Mouse (Mus musculus): ENCODE measurements around the gene Moap1. TPM values are rescaled to one million over a fixed set of nuclear protein-coding genes. Genes with fewer than 3 reads are reported as not detected.

The Moap1 gene
- polyA plus RNA-seq, 1 experiment from 2014 or later = 38.7 TPM

DNA sequence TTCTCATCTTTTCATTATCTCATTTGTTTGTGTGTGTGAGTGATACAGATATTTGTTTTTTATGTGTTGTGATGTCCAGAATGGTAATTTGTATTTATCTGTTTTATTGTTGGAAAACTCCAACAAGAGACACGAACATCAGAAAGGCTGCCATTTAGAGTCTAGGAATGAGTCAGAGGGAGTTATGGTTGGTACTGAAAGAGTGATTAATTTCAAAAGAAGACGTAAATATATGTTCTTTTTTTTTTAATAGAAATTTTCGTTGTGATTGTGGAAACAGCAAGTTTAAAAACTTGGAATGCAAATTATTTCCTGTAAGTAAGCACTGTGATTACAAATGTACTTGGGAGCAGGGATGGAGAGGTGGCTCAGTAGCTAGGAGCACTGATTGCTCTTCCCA lies 18.2 kb upstream of the Moap1 start:
- Histone ChIP-seq H3K36me3 (ENCODE audit: poor library complexity, severe bottlenecking) (peaks cover 32% of the 10 kb centered on the region), H3K9ac (no peak overlapping the region), H3K9me3 (replicated peaks) (no peaks in the 10 kb centered on the region), H3K27ac (no peak overlapping the region), H3K4me3 (no peak overlapping the region), H3K4me1 (peaks cover 22% of the 10 kb centered on the region), H3K4me2 (no peak overlapping the region), H3K27me3 (no peaks in the 10 kb centered on the region)
- ATAC-seq = no peak
- WGBS = 88% methylated on average over 3 of the region's 3 CpGs

DNA sequence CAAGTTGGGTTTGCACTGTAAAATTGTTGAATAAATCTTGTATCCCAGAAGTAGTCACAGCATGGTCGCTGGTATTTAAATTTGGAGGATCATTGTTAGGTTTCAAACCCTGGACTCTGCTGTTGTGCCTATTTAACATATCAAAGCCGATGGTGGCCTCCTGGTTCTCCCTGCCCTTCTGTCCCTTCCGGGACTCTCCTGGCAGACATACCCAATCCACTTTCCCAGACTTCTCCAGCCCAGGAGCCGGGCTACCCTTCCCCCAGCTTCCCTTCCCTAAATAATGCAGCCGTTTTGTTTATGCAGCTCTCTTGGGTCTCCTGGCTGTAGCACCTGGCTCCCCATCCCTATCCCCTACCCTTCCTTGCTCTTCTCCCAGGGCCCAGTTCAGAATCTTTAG lies 15.5 kb upstream of the Moap1 start:
- Histone ChIP-seq H3K36me3 (ENCODE audit: poor library complexity, severe bottlenecking) (peaks cover 15% of the 10 kb centered on the region), H3K4me1 (peaks cover 33% of the 10 kb centered on the region), H3K9ac (peak overlapping the region; percentile 91), H3K9me3 (replicated peaks) (no peaks in the 10 kb centered on the region), H3K27me3 (no peaks in the 10 kb centered on the region), H3K4me2 (peak overlapping the region; percentile 92), H3K27ac (no peak overlapping the region), H3K4me3 (peak overlapping the region; percentile 89)
- under 1% methylated on average over 5 of the region's 5 CpGs for WGBS
- no peak for ATAC-seq

DNA sequence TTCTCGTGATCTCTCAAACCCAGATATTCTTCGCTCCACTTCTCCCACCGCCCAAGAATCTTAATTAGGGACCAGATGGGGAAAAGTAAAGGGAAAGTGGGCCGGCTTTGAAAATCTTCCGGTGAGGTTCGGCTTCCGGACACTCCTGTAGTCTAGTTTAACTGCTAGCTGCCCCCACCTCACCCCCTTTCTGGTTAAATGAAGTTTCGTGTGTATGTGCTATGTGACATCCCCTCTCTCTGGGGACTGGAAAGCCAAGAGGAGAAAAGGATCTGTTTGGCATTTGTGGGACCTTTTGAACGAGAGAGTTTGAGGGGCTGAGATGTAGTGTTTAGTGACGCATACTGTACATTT lies 14.9 kb upstream of the Moap1 start, which contains the start of gene Gm20604:
Gm20604 (minus strand) TSS at position 270 of the 354 bp plus-strand sequence.
- H3K27me3 ChIP-seq = no peaks in the 10 kb centered on the region
- under 1% methylated on average over 10 of the region's 10 CpGs for WGBS
- ATAC-seq = no peak

DNA sequence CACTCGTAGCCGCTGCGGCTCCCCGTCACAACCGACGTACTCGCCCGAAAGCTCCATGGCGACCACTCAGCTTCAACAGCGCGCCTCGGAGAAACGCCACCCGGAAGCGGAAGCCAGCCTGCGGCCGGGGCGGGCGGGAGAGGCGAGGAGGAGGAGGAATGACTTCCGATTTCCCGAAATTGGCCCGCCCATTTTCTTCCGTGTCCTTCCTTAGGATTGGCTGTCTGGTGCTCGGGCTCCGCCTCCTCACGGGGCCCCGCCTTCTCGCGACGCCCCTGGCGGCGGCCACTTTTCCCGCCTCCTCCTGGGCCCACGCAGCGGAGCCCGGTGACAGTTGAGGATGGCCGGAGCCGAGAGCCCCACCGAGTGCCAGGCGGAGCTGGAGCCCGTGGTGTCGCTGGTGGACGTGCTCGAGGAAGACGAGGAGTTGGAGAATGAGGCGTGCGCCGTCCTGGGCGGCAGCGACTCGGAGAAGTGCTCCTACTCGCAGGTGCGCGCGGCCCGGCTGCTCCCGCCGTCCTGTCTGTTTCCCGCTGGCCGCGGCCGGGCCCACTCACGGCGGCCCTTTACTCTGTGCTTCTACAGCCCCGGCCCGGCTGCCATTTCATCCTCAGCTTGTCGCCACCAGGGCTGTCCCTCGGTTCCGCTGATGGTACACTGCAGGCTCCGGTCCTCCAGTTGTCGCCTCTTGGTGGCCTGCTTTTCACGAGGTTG lies 14.4 kb upstream of the Moap1 start, which contains the start of the genes Gm28051, Gon7 and Ubr7:
Gm28051 (minus strand) TSS at position 77 of the 714 bp plus-strand sequence.
Gon7 (minus strand) TSS at position 115 of the 714 bp plus-strand sequence.
Ubr7 (plus strand) TSS at position 279 of the 714 bp plus-strand sequence.
- Histone ChIP-seq H3K9me3 (replicated peaks) (no peaks in the 10 kb centered on the region), H3K9ac (peak within 1 kb of the TSS; percentile 91), H3K27ac (peak within 1 kb of the TSS; percentile 86), H3K4me3 (peak within 1 kb of the TSS; percentile 89), H3K4me1 (peaks cover 33% of the 10 kb centered on the region), H3K4me2 (peak within 1 kb of the TSS; percentile 92), H3K36me3 (ENCODE audit: poor library complexity, severe bottlenecking) (peaks cover 14% of the 10 kb centered on the region), H3K27me3 (no peaks in the 10 kb centered on the region)
- ATAC-seq = peak; percentile 98
- under 1% methylated on average over 73 of the region's 73 CpGs for WGBS

More for the DNA sequence above, 14.9 kb upstream of the Moap1 start, which contains the start of gene Gm20604:
- Histone ChIP-seq H3K27ac (peak within 1 kb of the TSS; percentile 86), H3K9me3 (replicated peaks) (no peaks in the 10 kb centered on the region), H3K4me2 (peak within 1 kb of the TSS; percentile 92), H3K4me1 (peaks cover 33% of the 10 kb centered on the region), H3K36me3 (ENCODE audit: poor library complexity, severe bottlenecking) (peaks cover 15% of the 10 kb centered on the region), H3K4me3 (peak within 1 kb of the TSS; percentile 89), H3K9ac (peak within 1 kb of the TSS; percentile 91)

DNA sequence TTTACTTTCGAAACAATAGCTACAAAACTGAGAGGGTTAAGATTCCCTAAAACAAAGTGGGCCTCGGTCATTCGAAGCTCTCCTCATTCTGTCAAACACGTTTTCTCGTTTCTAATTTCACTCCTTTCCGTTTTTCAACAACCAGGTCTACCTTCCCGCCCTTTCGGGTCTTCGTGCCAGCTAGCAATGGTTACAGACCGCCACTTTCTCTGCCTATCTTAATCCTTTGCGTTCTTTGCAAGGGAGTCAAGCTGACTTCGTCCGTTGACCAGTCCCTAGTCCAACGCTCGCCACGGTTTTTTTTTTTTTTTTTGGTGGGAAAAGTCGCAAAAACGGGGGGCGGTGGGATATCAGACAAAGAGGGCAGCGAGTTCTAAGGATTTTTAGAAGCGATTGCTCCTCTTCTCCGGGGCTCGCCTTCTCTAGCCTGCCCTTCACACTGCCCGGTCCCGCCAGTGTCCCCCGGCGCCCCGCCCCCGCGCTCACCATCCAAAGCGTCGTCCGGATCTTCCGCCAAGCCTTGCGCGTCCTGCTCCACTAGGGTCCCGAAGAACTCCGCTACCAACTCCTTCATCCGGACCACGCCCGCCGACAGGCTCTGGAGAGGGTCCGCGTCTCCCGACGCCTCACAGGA lies 13.7 kb upstream of the Moap1 start:
- Histone ChIP-seq H3K9ac (peak overlapping the region; percentile 73), H3K27ac (peak overlapping the region; percentile 86), H3K4me2 (peak overlapping the region; percentile 75), H3K36me3 (ENCODE audit: poor library complexity, severe bottlenecking) (peaks cover 8% of the 10 kb centered on the region), H3K9me3 (replicated peaks) (no peaks in the 10 kb centered on the region), H3K27me3 (no peaks in the 10 kb centered on the region), H3K4me3 (peak overlapping the region; percentile 89), H3K4me1 (peaks cover 33% of the 10 kb centered on the region)
- no peak; the same call in 1 of the 2 replicates for ATAC-seq
- WGBS = 1% methylated on average over 46 of the region's 46 CpGs

- WGBS = 88% methylated on average over 7 of the region's 7 CpGs
- Histone ChIP-seq H3K4me2 (peak overlapping the region; percentile 75), H3K4me3 (peak overlapping the region; percentile 89), H3K27ac (no peak overlapping the region), H3K27me3 (no peaks in the 10 kb centered on the region), H3K9ac (0 out of 2 replicates have a peak overlapping the region, but pooled peaks have one; percentile 73), H3K4me1 (peaks cover 33% of the 10 kb centered on the region), H3K36me3 (ENCODE audit: poor library complexity, severe bottlenecking) (peaks cover 7% of the 10 kb centered on the region; the same call in 1 of the 2 replicates), H3K9me3 (replicated peaks) (no peaks in the 10 kb centered on the region)
- no peak for ATAC-seq
Observed at GRCm38 (mm10) chr12:102756304-102756703, 12.8 kb upstream of the Moap1 start.

- H3K9me3 ChIP-seq (replicated peaks) = no peaks in the 10 kb centered on the region
- WGBS = 89% methylated on average over 3 of the region's 3 CpGs
- peaks cover 11% of the 10 kb centered on the region for H3K4me1 ChIP-seq
- H3K9ac ChIP-seq = no peak overlapping the region
- H3K4me3 ChIP-seq = no peak overlapping the region
- no peak for ATAC-seq
- no peak overlapping the region for H3K4me2 ChIP-seq
- H3K27ac ChIP-seq = no peak overlapping the region
- no peaks in the 10 kb centered on the region for H3K27me3 ChIP-seq
- peaks cover 26% of the 10 kb centered on the region for H3K36me3 ChIP-seq (ENCODE audit: poor library complexity, severe bottlenecking)
Observed at GRCm38 (mm10) chr12:102748256-102748655, 4.8 kb upstream of the Moap1 start.

- Histone ChIP-seq H3K27ac (no peak overlapping the region), H3K36me3 (ENCODE audit: poor library complexity, severe bottlenecking) (peaks cover 31% of the 10 kb centered on the region), H3K27me3 (no peaks in the 10 kb centered on the region), H3K4me3 (peak overlapping the region; percentile 88; the same call in 1 of the 2 replicates), H3K9me3 (replicated peaks) (no peaks in the 10 kb centered on the region), H3K9ac (no peak overlapping the region), H3K4me1 (peaks cover 25% of the 10 kb centered on the region), H3K4me2 (peak overlapping the region; percentile 87)
- ATAC-seq = no peak
- WGBS = 59% methylated on average over 6 of the region's 6 CpGs
Observed at GRCm38 (mm10) chr12:102744839-102745238, 1.4 kb upstream of the Moap1 start.

GRCm38 (mm10) chr12:102743036-102743588 lies 349 bp downstream of the Moap1 start:
- Histone ChIP-seq H3K4me3 (peak overlapping the region; percentile 88), H3K36me3 (ENCODE audit: poor library complexity, severe bottlenecking) (peaks cover 18% of the 10 kb centered on the region), H3K9me3 (replicated peaks) (no peaks in the 10 kb centered on the region), H3K27me3 (no peaks in the 10 kb centered on the region), H3K4me2 (peak overlapping the region; percentile 87), H3K9ac (peak overlapping the region; percentile 95), H3K27ac (peak overlapping the region; percentile 93), H3K4me1 (peaks cover 25% of the 10 kb centered on the region)
- peak; percentile 71 for ATAC-seq
- WGBS = under 1% methylated on average over 33 of the region's 33 CpGs

GRCm38 (mm10) chr12:102742056-102742455 lies 1.4 kb downstream of the Moap1 start:
- no peak for ATAC-seq
- H3K27ac ChIP-seq = no peak overlapping the region
- H3K4me3 ChIP-seq = no peak overlapping the region
- H3K9me3 ChIP-seq (replicated peaks) = no peaks in the 10 kb centered on the region
- peaks cover 25% of the 10 kb centered on the region for H3K4me1 ChIP-seq
- peak overlapping the region; percentile 95 for H3K9ac ChIP-seq
- WGBS = 89% methylated on average over 7 of the region's 7 CpGs
- peak overlapping the region; percentile 87; the same call in 1 of the 2 replicates for H3K4me2 ChIP-seq
- H3K27me3 ChIP-seq = no peaks in the 10 kb centered on the region
- H3K36me3 ChIP-seq (ENCODE audit: poor library complexity, severe bottlenecking) = peaks cover 12% of the 10 kb centered on the region

DNA sequence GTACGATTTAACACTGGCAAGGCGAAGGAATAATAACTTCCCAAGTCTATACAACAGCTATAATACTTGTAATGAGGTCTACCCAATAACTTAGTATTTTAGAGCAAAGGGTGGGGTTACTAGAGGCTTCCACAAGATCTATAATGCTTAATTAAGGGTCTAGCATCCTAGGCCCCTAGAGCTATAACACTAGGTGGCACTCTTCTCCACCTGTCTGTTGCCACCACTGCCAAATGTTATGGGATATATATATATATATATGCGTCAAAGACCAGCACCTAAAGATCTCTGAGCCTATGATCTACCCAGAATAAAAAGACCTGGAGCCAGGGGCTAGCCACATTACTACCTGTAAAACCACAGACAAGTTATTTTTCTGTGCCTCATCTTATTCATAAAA lies 3.2 kb downstream of the Moap1 start:
- H3K4me2 ChIP-seq = no peak overlapping the region
- H3K4me3 ChIP-seq = no peak overlapping the region
- no peaks in the 10 kb centered on the region for H3K9me3 ChIP-seq (replicated peaks)
- H3K27ac ChIP-seq = no peak overlapping the region
- H3K27me3 ChIP-seq = no peaks in the 10 kb centered on the region
- no peak overlapping the region for H3K9ac ChIP-seq
- 70% methylated on average over 3 of the region's 3 CpGs for WGBS
- H3K4me1 ChIP-seq = peaks cover 25% of the 10 kb centered on the region
- ATAC-seq = no peak
- H3K36me3 ChIP-seq (ENCODE audit: poor library complexity, severe bottlenecking) = 0 out of 2 replicates have a peak, but pooled peaks cover 4% of the 10 kb centered on the region

DNA sequence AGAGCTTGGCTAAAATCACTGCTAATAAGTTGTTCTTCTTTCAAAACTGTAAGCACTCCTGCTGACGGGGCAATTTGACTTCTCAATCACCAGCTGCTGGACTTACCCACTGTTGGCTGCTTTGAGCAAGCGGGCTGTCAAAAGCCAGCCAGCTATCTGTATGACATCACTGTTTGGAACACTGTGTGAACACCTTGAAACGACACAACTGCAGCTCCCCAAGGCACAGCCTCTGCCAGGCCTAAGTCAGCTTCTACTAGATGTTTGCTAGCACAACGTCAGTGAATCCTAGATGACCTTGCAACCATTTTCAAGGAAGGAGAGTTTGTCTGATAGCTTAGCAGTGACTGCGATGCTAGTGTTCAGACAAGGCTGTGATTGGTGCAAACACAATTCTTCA lies 4.4 kb downstream of the Moap1 start:
- Histone ChIP-seq H3K27ac (no peak overlapping the region), H3K9ac (no peak overlapping the region), H3K4me2 (no peak overlapping the region), H3K36me3 (ENCODE audit: poor library complexity, severe bottlenecking) (0 out of 2 replicates have a peak, but pooled peaks cover 4% of the 10 kb centered on the region), H3K9me3 (replicated peaks) (no peaks in the 10 kb centered on the region), H3K27me3 (no peaks in the 10 kb centered on the region), H3K4me3 (no peak overlapping the region), H3K4me1 (peaks cover 16% of the 10 kb centered on the region)
- ATAC-seq = no peak
- WGBS = 78% methylated on average over 5 of the region's 5 CpGs

All from forebrain, embryonic 13.5 days (tissue).